Mouse (Mus musculus) liver, adult 2 months (tissue): ENCODE measurements at regions not wholly inside any gene's neighbourhood (a gene's known extent, or its start where the extent isn't known, plus 50 kb on each side); places are given as distances from the start of the nearest gene placed in this dataset.

Source experiments
- CTCF ChIP-seq: fragments of 200-500 bp; IDR thresholded peaks from 2 replicates; pipeline ENCODE4 v1.5.1; 2011; ENCODE audit warnings: low read depth, low read length, control low read depth
- POLR2A ChIP-seq: fragments of 200-500 bp; IDR thresholded peaks from 2 replicates; pipeline ENCODE4 v1.6.1; 2011; ENCODE audit warnings: low read length, control low read depth; ENCODE audit not compliant: insufficient read depth; ENCODE audit errors: extremely low read depth

DNA sequence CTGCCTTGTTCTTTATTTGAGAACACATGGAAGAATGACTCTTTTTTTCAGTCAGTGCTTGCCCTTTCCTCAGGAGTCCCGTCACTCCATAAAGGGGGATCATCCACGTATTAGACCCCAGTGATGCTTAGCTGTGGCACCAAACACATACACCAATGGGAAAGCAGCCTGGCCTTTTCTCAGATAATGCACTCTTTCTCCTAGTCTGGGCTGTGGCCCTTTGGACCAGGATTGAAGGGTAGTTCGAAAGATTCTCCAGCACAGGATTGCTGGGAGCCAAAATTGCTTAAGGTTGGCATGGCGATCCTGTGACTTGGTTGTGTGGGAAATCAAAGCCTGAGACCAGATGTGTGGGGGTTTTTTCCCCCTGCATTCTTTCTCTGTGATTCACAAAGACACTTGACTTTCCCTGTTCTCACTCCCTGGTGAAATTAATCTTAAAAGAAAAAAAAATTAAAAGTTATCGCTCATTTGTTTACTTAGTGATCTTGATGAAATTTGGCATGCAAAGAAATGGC is 648.3 kb downstream of the Nedd1 start:
- TF ChIP-seq CTCF (no peak), POLR2A (no peak)
